Mouse (Mus musculus) kidney, embryonic 16.5 days (tissue): Measurements from ENCODE around the gene Mcpt9. TPM values are rescaled to one million over a fixed set of nuclear protein-coding genes. Genes with fewer than 3 reads are reported as not detected.
"Not testable (repeated sequence)": the region's sequence is repeated elsewhere in the genome, so short reads cannot be mapped to it uniquely, and the experiment has no call there.

Source experiments
- ATAC-seq: fragments of 200-750 bp; cut with Nextera tagmentation; 2 replicates; pipeline ENCODE4 v1.8.0; 2017; ENCODE audit warnings: moderate TSS enrichment; ENCODE audit not compliant: low FRiP score, low TSS enrichment
- H3K27ac ChIP-seq: fragments of 300-500 bp; sonication (generic); 2 replicates; pipeline ENCODE4 v1.5.1; 2014; ENCODE audit warnings: low read length
- H3K27me3 ChIP-seq: fragments of 300-500 bp; sonication (generic); 2 replicates; pipeline ENCODE4 v1.6.1; 2014; ENCODE audit warnings: low read length, control low read depth, mixed read lengths; ENCODE audit not compliant: insufficient read depth
- H3K36me3 ChIP-seq: fragments of 300-500 bp; sonication (generic); 2 replicates; pipeline ENCODE4 v1.6.1; 2014; ENCODE audit warnings: low read length, control low read depth, mixed read lengths; ENCODE audit not compliant: insufficient read depth
- H3K4me1 ChIP-seq: fragments of 300-500 bp; sonication (generic); 2 replicates; pipeline ENCODE4 v1.6.1; 2014; ENCODE audit warnings: low read length, control low read depth, mixed read lengths; ENCODE audit not compliant: insufficient read depth
- H3K4me2 ChIP-seq: fragments of 300-500 bp; sonication (generic); replicated peaks from 2 replicates; pipeline ENCODE4 v1.6.1; 2014; ENCODE audit warnings: low read depth, low read length
- H3K4me3 ChIP-seq: fragments of 300-500 bp; sonication (generic); 2 replicates; pipeline ENCODE4 v1.5.1; 2014; ENCODE audit warnings: mild to moderate bottlenecking, low read length
- H3K9ac ChIP-seq: fragments of 300-500 bp; sonication (generic); replicated peaks from 2 replicates; pipeline ENCODE4 v1.6.1; 2014; ENCODE audit warnings: low read length
- H3K9me3 ChIP-seq: fragments of 300-500 bp; sonication (generic); 2 replicates; pipeline ENCODE4 v1.6.1; 2016; ENCODE audit warnings: low read length, control low read depth
- WGBS: fragments of 180-500 bp; shearing (Covaris S2); extraction: QIAGEN DNeasy Blood & Tissue Kit; methylation state at CpG from one replicate; pipeline ENCODE4 v1.1.7; 2014; 5-methylcytosine and 5-hydroxymethylcytosine counted together
- polyA plus RNA-seq: library from polyadenylated mRNA; unstranded; fragments of >200 nt; fragmentation: Nextera tagmentation; extraction: Ambion mirVana; gene quantifications from 2 replicates; pipeline ENCODE4 v1.2.1, GENCODE M21; 2015

Gene Mcpt9
- polyA plus RNA-seq: not detected in 2 replicates

GRCm38 (mm10) chr14:56030395-56030794 lies at the start of gene Mcpt9:
Gene Mcpt9 (minus strand): TSS chr14:56030495.
- WGBS: 79% methylated on average over 3 of the region's 3 CpGs
- not testable (repeated sequence) for H3K36me3 ChIP-seq, H3K27ac ChIP-seq, H3K4me3 ChIP-seq, H3K4me2 ChIP-seq, H3K4me1 ChIP-seq, H3K27me3 ChIP-seq, H3K9ac ChIP-seq, H3K9me3 ChIP-seq, ATAC-seq

- H3K4me3 ChIP-seq: not testable (repeated sequence)
These were observed 31.9 kb upstream of the Mcpt9 start, which contains the start of gene Mcpt4 for GRCm38 (mm10) chr14:56062213-56062612. Gene Mcpt4 (minus strand): TSS chr14:56062313.

GRCm38 (mm10) chr14:56057722-56058121 lies 27.4 kb upstream of the Mcpt9 start:
- WGBS: 85% methylated on average over 4 of the region's 4 CpGs
- H3K9me3 ChIP-seq: no peaks in the 10 kb centered on the region
- no peak overlapping the region for H3K4me2 ChIP-seq
- no peaks in the 10 kb centered on the region for H3K27me3 ChIP-seq
- no peak overlapping the region for H3K9ac ChIP-seq
- no peak overlapping the region for H3K4me3 ChIP-seq
- H3K27ac ChIP-seq: no peak overlapping the region
- no peak for ATAC-seq
- H3K36me3 ChIP-seq: no peaks in the 10 kb centered on the region
- H3K4me1 ChIP-seq: no peaks in the 10 kb centered on the region

More at GRCm38 (mm10) chr14:56062213-56062612, 31.9 kb upstream of the Mcpt9 start, which contains the start of gene Mcpt4:
- not testable (repeated sequence) for H3K27ac ChIP-seq, H3K36me3 ChIP-seq, H3K9me3 ChIP-seq, H3K9ac ChIP-seq, ATAC-seq, H3K27me3 ChIP-seq, H3K4me2 ChIP-seq, H3K4me1 ChIP-seq
- WGBS: 68% methylated on average over 3 of the region's 3 CpGs

- 81% methylated on average over 3 of the region's 3 CpGs for WGBS
- H3K4me2 ChIP-seq: no peak overlapping the region
- H3K4me1 ChIP-seq: no peaks in the 10 kb centered on the region
- H3K9me3 ChIP-seq: no peaks in the 10 kb centered on the region
- no peak overlapping the region for H3K9ac ChIP-seq
- no peaks in the 10 kb centered on the region for H3K36me3 ChIP-seq
- ATAC-seq: no peak
- H3K27ac ChIP-seq: no peak overlapping the region
- H3K4me3 ChIP-seq: no peak overlapping the region
- H3K27me3 ChIP-seq: no peaks in the 10 kb centered on the region
These were observed 25.1 kb upstream of the Mcpt9 start for GRCm38 (mm10) chr14:56055408-56055807.

- WGBS: 72% methylated on average over 1 of the region's 1 CpGs
These were observed 11.5 kb upstream of the Mcpt9 start, which contains the start of gene Mcpt2 for GRCm38 (mm10) chr14:56041792-56042191. Gene Mcpt2 (plus strand): TSS chr14:56042041.

GRCm38 (mm10) chr14:56034433-56034832 lies 4.1 kb upstream of the Mcpt9 start:
- no peak overlapping the region for H3K4me2 ChIP-seq
- H3K4me3 ChIP-seq: no peak overlapping the region
- H3K9ac ChIP-seq: no peak overlapping the region
- H3K27ac ChIP-seq: no peak overlapping the region
- H3K9me3 ChIP-seq: no peaks in the 10 kb centered on the region
- H3K36me3 ChIP-seq: no peaks in the 10 kb centered on the region
- H3K4me1 ChIP-seq: no peaks in the 10 kb centered on the region
- no peak for ATAC-seq
- no peaks in the 10 kb centered on the region for H3K27me3 ChIP-seq
- 42% methylated on average over 2 of the region's 2 CpGs for WGBS

More at GRCm38 (mm10) chr14:56041792-56042191, 11.5 kb upstream of the Mcpt9 start, which contains the start of gene Mcpt2:
- not testable (repeated sequence) for H3K4me2 ChIP-seq, H3K27me3 ChIP-seq, H3K9me3 ChIP-seq, H3K36me3 ChIP-seq, H3K27ac ChIP-seq, ATAC-seq, H3K4me3 ChIP-seq, H3K9ac ChIP-seq, H3K4me1 ChIP-seq

- H3K36me3 ChIP-seq, H3K9me3 ChIP-seq, H3K27ac ChIP-seq, H3K9ac ChIP-seq, H3K27me3 ChIP-seq, H3K4me2 ChIP-seq, H3K4me1 ChIP-seq, H3K4me3 ChIP-seq, ATAC-seq: not testable (repeated sequence)
- 77% methylated on average over 3 of the region's 4 CpGs for WGBS
These were observed 9.0 kb downstream of the Mcpt9 start for GRCm38 (mm10) chr14:56021305-56021704.

- ATAC-seq: no peak
- H3K9ac ChIP-seq: no peak overlapping the region
- WGBS: 57% methylated on average over 1 of the region's 1 CpGs
These were observed 10.8 kb downstream of the Mcpt9 start for GRCm38 (mm10) chr14:56019446-56019845.

GRCm38 (mm10) chr14:56017671-56018070 lies 12.6 kb downstream of the Mcpt9 start, which contains the start of gene Mcpt1:
Gene Mcpt1 (plus strand): TSS chr14:56017971.
- H3K27ac ChIP-seq, ATAC-seq, H3K4me2 ChIP-seq, H3K36me3 ChIP-seq, H3K9me3 ChIP-seq, H3K9ac ChIP-seq, H3K27me3 ChIP-seq, H3K4me3 ChIP-seq, H3K4me1 ChIP-seq: not testable (repeated sequence)
- 75% methylated on average over 3 of the region's 3 CpGs for WGBS

More at GRCm38 (mm10) chr14:56019446-56019845, 10.8 kb downstream of the Mcpt9 start:
- Histone ChIP-seq H3K4me3 (no peak overlapping the region), H3K4me1 (no peaks in the 10 kb centered on the region), H3K36me3 (no peaks in the 10 kb centered on the region), H3K9me3 (no peaks in the 10 kb centered on the region), H3K27ac (no peak overlapping the region), H3K27me3 (no peaks in the 10 kb centered on the region), H3K4me2 (no peak overlapping the region)

- Histone ChIP-seq H3K4me1 (no peaks in the 10 kb centered on the region), H3K4me2 (no peak overlapping the region), H3K4me3 (no peak overlapping the region), H3K9me3 (no peaks in the 10 kb centered on the region), H3K27ac (no peak overlapping the region), H3K27me3 (no peaks in the 10 kb centered on the region), H3K36me3 (no peaks in the 10 kb centered on the region), H3K9ac (no peak overlapping the region)
- 91% methylated on average over 2 of the region's 2 CpGs for WGBS
- no peak for ATAC-seq
These were observed 16.4 kb downstream of the Mcpt9 start for GRCm38 (mm10) chr14:56013924-56014323.
